Mouse (Mus musculus): Measurements from ENCODE around the gene Vps36. TPM values are rescaled to one million over a fixed set of nuclear protein-coding genes. Genes with fewer than 3 reads are reported as not detected.

The Vps36 gene
- polyA plus RNA-seq (2015; fragmentation: Nextera tagmentation; extraction: Ambion mirVana) = 21.6 and 21.7 TPM in 2 replicates

GRCm38 (mm10) chr8:22192660-22193431, at the start of gene Vps36:
Gene Vps36, plus strand, starts transcription at chr8:22192809.
- peaks cover 9% of the 10 kb centered on the region for H3K4me1 ChIP-seq (ENCODE audit: control insufficient read depth, insufficient read depth, low read length)
- no peaks in the 10 kb centered on the region for H3K9me3 ChIP-seq (replicated peaks; ENCODE audit: control insufficient read depth, low read length)
- peak; percentile 95 for ATAC-seq (replicated peaks; ENCODE audit: extremely low read depth, insufficient read depth, low FRiP score)
- peak within 1 kb of the TSS; percentile 91 for H3K4me3 ChIP-seq (ENCODE audit: low read length)
- H3K27me3 ChIP-seq (ENCODE audit: control insufficient read depth, insufficient read depth, low read length) = no peaks in the 10 kb centered on the region
- WGBS = under 1% methylated on average over 70 of the region's 73 CpGs
- peak within 1 kb of the TSS; percentile 99 for H3K27ac ChIP-seq (ENCODE audit: low read length)
- H3K4me2 ChIP-seq (ENCODE audit: low read depth, low read length) = peak within 1 kb of the TSS; percentile 82
- H3K36me3 ChIP-seq (ENCODE audit: control insufficient read depth, insufficient read depth) = no peaks in the 10 kb centered on the region
- H3K9ac ChIP-seq (ENCODE audit: low read length) = peak within 1 kb of the TSS; percentile 98

GRCm38 (mm10) chr8:22143764-22144491, 48.7 kb upstream of the Vps36 start:
- no peaks in the 10 kb centered on the region for H3K27me3 ChIP-seq (ENCODE audit: control insufficient read depth, insufficient read depth, low read length)
- ATAC-seq (replicated peaks; ENCODE audit: extremely low read depth, insufficient read depth, low FRiP score) = no peak; the same call in 1 of the 2 replicates
- H3K9ac ChIP-seq (ENCODE audit: low read length) = no peak overlapping the region
- H3K27ac ChIP-seq (ENCODE audit: low read length) = 0 out of 2 replicates have a peak overlapping the region, but pooled peaks have one; percentile 7
- H3K4me2 ChIP-seq (ENCODE audit: low read depth, low read length) = no peak overlapping the region
- H3K4me3 ChIP-seq (ENCODE audit: low read length) = no peak overlapping the region
- peaks cover 13% of the 10 kb centered on the region for H3K36me3 ChIP-seq (ENCODE audit: control insufficient read depth, insufficient read depth)
- WGBS = 32% methylated on average over 1 of the region's 1 CpGs
- no peaks in the 10 kb centered on the region for H3K9me3 ChIP-seq (replicated peaks; ENCODE audit: control insufficient read depth, low read length)
- H3K4me1 ChIP-seq (ENCODE audit: control insufficient read depth, insufficient read depth, low read length) = no peaks in the 10 kb centered on the region

GRCm38 (mm10) chr8:22145831-22146230, 46.8 kb upstream of the Vps36 start:
- 0 out of 2 replicates have a peak, but pooled peaks cover 2% of the 10 kb centered on the region for H3K4me1 ChIP-seq (ENCODE audit: control insufficient read depth, insufficient read depth, low read length)
- no peaks in the 10 kb centered on the region for H3K9me3 ChIP-seq (replicated peaks; ENCODE audit: control insufficient read depth, low read length)
- H3K9ac ChIP-seq (ENCODE audit: low read length) = no peak overlapping the region
- no peak overlapping the region for H3K27ac ChIP-seq (ENCODE audit: low read length)
- H3K4me3 ChIP-seq (ENCODE audit: low read length) = no peak overlapping the region
- peaks cover 13% of the 10 kb centered on the region for H3K36me3 ChIP-seq (ENCODE audit: control insufficient read depth, insufficient read depth)
- no peaks in the 10 kb centered on the region for H3K27me3 ChIP-seq (ENCODE audit: control insufficient read depth, insufficient read depth, low read length)
- H3K4me2 ChIP-seq (ENCODE audit: low read depth, low read length) = no peak overlapping the region
- no peak for ATAC-seq (replicated peaks; ENCODE audit: extremely low read depth, insufficient read depth, low FRiP score)
- 73% methylated on average over 6 of the region's 6 CpGs for WGBS

GRCm38 (mm10) chr8:22147706-22148366, 44.8 kb upstream of the Vps36 start:
- no peaks in the 10 kb centered on the region for H3K9me3 ChIP-seq (replicated peaks; ENCODE audit: control insufficient read depth, low read length)
- no peak overlapping the region for H3K27ac ChIP-seq (ENCODE audit: low read length)
- H3K36me3 ChIP-seq (ENCODE audit: control insufficient read depth, insufficient read depth) = peaks cover 7% of the 10 kb centered on the region
- 78% methylated on average over 9 of the region's 9 CpGs for WGBS
- 0 out of 2 replicates have a peak, but pooled peaks cover 2% of the 10 kb centered on the region for H3K4me1 ChIP-seq (ENCODE audit: control insufficient read depth, insufficient read depth, low read length)
- no peak overlapping the region for H3K4me3 ChIP-seq (ENCODE audit: low read length)
- no peak overlapping the region for H3K9ac ChIP-seq (ENCODE audit: low read length)
- no peak for ATAC-seq (replicated peaks; ENCODE audit: extremely low read depth, insufficient read depth, low FRiP score)
- no peak overlapping the region for H3K4me2 ChIP-seq (ENCODE audit: low read depth, low read length)
- H3K27me3 ChIP-seq (ENCODE audit: control insufficient read depth, insufficient read depth, low read length) = no peaks in the 10 kb centered on the region

- 0 out of 2 replicates have a peak, but pooled peaks cover 2% of the 10 kb centered on the region for H3K4me1 ChIP-seq (ENCODE audit: control insufficient read depth, insufficient read depth, low read length)
- WGBS = 90% methylated on average over 7 of the region's 7 CpGs
Observed at GRCm38 (mm10) chr8:22148367-22148740, 44.3 kb upstream of the Vps36 start.

GRCm38 (mm10) chr8:22149643-22150344, 42.8 kb upstream of the Vps36 start:
- H3K4me1 ChIP-seq (ENCODE audit: control insufficient read depth, insufficient read depth, low read length) = 0 out of 2 replicates have a peak, but pooled peaks cover 2% of the 10 kb centered on the region
- H3K9me3 ChIP-seq (replicated peaks; ENCODE audit: control insufficient read depth, low read length) = no peaks in the 10 kb centered on the region
- H3K27ac ChIP-seq (ENCODE audit: low read length) = peak overlapping the region; percentile 51
- H3K27me3 ChIP-seq (ENCODE audit: control insufficient read depth, insufficient read depth, low read length) = no peaks in the 10 kb centered on the region
- WGBS = 77% methylated on average over 11 of the region's 11 CpGs
- no peak overlapping the region for H3K9ac ChIP-seq (ENCODE audit: low read length)
- H3K36me3 ChIP-seq (ENCODE audit: control insufficient read depth, insufficient read depth) = peaks cover 7% of the 10 kb centered on the region
- H3K4me2 ChIP-seq (ENCODE audit: low read depth, low read length) = no peak overlapping the region
- ATAC-seq (replicated peaks; ENCODE audit: extremely low read depth, insufficient read depth, low FRiP score) = no peak
- H3K4me3 ChIP-seq (ENCODE audit: low read length) = no peak overlapping the region

More at GRCm38 (mm10) chr8:22148367-22148740, 44.3 kb upstream of the Vps36 start:
- no peaks in the 10 kb centered on the region for H3K9me3 ChIP-seq (replicated peaks; ENCODE audit: control insufficient read depth, low read length)
- no peak overlapping the region for H3K4me2 ChIP-seq (ENCODE audit: low read depth, low read length)
- peaks cover 5% of the 10 kb centered on the region for H3K36me3 ChIP-seq (ENCODE audit: control insufficient read depth, insufficient read depth)
- H3K4me3 ChIP-seq (ENCODE audit: low read length) = no peak overlapping the region
- H3K27ac ChIP-seq (ENCODE audit: low read length) = no peak overlapping the region
- no peak overlapping the region for H3K9ac ChIP-seq (ENCODE audit: low read length)
- no peak for ATAC-seq (replicated peaks; ENCODE audit: extremely low read depth, insufficient read depth, low FRiP score)
- no peaks in the 10 kb centered on the region for H3K27me3 ChIP-seq (ENCODE audit: control insufficient read depth, insufficient read depth, low read length)

- no peak for ATAC-seq (replicated peaks; ENCODE audit: extremely low read depth, insufficient read depth, low FRiP score)
- H3K9ac ChIP-seq (ENCODE audit: low read length) = no peak overlapping the region
- H3K27ac ChIP-seq (ENCODE audit: low read length) = no peak overlapping the region
- WGBS = 51% methylated on average over 3 of the region's 3 CpGs
- no peak overlapping the region for H3K4me2 ChIP-seq (ENCODE audit: low read depth, low read length)
- H3K9me3 ChIP-seq (replicated peaks; ENCODE audit: control insufficient read depth, low read length) = no peaks in the 10 kb centered on the region
- no peak overlapping the region for H3K4me3 ChIP-seq (ENCODE audit: low read length)
- H3K27me3 ChIP-seq (ENCODE audit: control insufficient read depth, insufficient read depth, low read length) = no peaks in the 10 kb centered on the region
- H3K36me3 ChIP-seq (ENCODE audit: control insufficient read depth, insufficient read depth) = peaks cover 8% of the 10 kb centered on the region
- 0 out of 2 replicates have a peak, but pooled peaks cover 2% of the 10 kb centered on the region for H3K4me1 ChIP-seq (ENCODE audit: control insufficient read depth, insufficient read depth, low read length)
Observed at GRCm38 (mm10) chr8:22150345-22150663, 42.3 kb upstream of the Vps36 start.

GRCm38 (mm10) chr8:22162206-22162605, 30.4 kb upstream of the Vps36 start:
- no peak overlapping the region for H3K4me2 ChIP-seq (ENCODE audit: low read depth, low read length)
- H3K9ac ChIP-seq (ENCODE audit: low read length) = no peak overlapping the region
- WGBS = 79% methylated on average over 8 of the region's 8 CpGs
- peaks cover 13% of the 10 kb centered on the region for H3K36me3 ChIP-seq (ENCODE audit: control insufficient read depth, insufficient read depth)
- ATAC-seq (replicated peaks; ENCODE audit: extremely low read depth, insufficient read depth, low FRiP score) = no peak
- H3K9me3 ChIP-seq (replicated peaks; ENCODE audit: control insufficient read depth, low read length) = no peaks in the 10 kb centered on the region
- no peaks in the 10 kb centered on the region for H3K27me3 ChIP-seq (ENCODE audit: control insufficient read depth, insufficient read depth, low read length)
- H3K4me3 ChIP-seq (ENCODE audit: low read length) = no peak overlapping the region
- no peak overlapping the region for H3K27ac ChIP-seq (ENCODE audit: low read length)
- H3K4me1 ChIP-seq (ENCODE audit: control insufficient read depth, insufficient read depth, low read length) = peaks cover 3% of the 10 kb centered on the region; the same call in 1 of the 2 replicates
